Mouse (Mus musculus): ENCODE measurements at regions not wholly inside any gene's neighbourhood (a gene's known extent, or its start where the extent isn't known, plus 50 kb on each side); places are given as distances from the start of the nearest gene placed in this dataset.

DNA sequence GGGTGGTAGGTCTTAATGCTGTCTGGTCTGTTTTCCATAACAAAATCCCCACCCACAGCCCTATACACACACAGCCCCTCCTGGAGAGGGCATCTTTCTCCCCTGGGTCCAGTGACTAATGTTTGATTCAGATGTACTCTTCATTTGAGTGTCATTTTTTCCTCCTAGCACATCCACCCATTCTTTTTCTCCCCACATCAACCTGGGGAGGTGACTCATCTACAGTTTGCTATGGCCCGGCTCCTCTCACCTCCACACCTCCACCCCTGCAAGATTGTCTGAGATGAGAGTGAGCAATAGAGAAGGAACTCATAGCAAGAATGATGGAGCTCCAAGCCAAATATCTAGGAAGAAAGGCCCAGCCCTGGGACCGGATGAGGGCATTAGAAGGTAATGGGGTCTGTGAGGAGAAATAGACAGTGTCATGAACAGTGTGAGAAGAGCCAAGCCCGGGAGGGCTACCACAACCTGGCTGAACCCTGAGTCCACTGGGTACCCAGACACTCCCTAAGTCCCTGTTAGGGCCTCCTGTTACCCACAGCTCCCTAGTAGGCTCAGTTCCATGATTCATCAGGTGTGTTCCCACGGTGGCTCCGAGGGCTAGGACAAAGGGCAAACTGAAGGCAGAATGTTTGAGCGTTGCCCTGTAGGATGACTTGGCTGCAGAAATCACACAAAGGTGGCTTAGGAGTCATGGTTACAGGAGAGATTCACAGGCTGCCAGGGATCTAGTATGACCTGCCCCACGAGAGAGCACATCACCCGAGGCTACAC lies 479.6 kb upstream of the Gm10131 start:
- Histone ChIP-seq H3K27ac (ENCODE audit: low read depth, low read length) (no peak overlapping the region), H3K4me3 (ENCODE audit: low read depth, low read length) (no peak overlapping the region), H3K36me3 (ENCODE audit: control insufficient read depth, insufficient read depth, low read length) (no peaks in the 10 kb centered on the region), H3K9ac (ENCODE audit: low read depth, low read length) (no peak overlapping the region), H3K9me3 (replicated peaks; ENCODE audit: control insufficient read depth, low read length) (no peaks in the 10 kb centered on the region), H3K27me3 (ENCODE audit: control insufficient read depth, insufficient read depth, low read length) (no peaks in the 10 kb centered on the region), H3K4me1 (ENCODE audit: control insufficient read depth, insufficient read depth, low read length) (no peaks in the 10 kb centered on the region), H3K4me2 (no peak overlapping the region)
- 84% methylated on average over 8 of the region's 8 CpGs for WGBS (ENCODE audit: insufficient replicate concordance)
- ATAC-seq (replicated peaks; ENCODE audit: insufficient number of reproducible peaks, low FRiP score, low TSS enrichment), result no peak

- no peaks in the 10 kb centered on the region for H3K27me3 ChIP-seq (ENCODE audit: control insufficient read depth, insufficient read depth, low read length)
- WGBS (ENCODE audit: insufficient replicate concordance), result 29% methylated on average over 4 of the region's 4 CpGs
- H3K36me3 ChIP-seq (ENCODE audit: control insufficient read depth, insufficient read depth, low read length), result no peaks in the 10 kb centered on the region
- H3K4me2 ChIP-seq, result no peak overlapping the region
- no peak overlapping the region for H3K4me3 ChIP-seq (ENCODE audit: low read depth, low read length)
- ATAC-seq (replicated peaks; ENCODE audit: insufficient number of reproducible peaks, low FRiP score, low TSS enrichment), result no peak
- H3K9me3 ChIP-seq (replicated peaks; ENCODE audit: control insufficient read depth, low read length), result no peaks in the 10 kb centered on the region
- no peaks in the 10 kb centered on the region for H3K4me1 ChIP-seq (ENCODE audit: control insufficient read depth, insufficient read depth, low read length)
- no peak overlapping the region for H3K9ac ChIP-seq (ENCODE audit: low read depth, low read length)
- H3K27ac ChIP-seq (ENCODE audit: low read depth, low read length), result no peak overlapping the region
Observed at GRCm38 (mm10) chr8:34578043-34578442, 466.5 kb upstream of the Gm10131 start.

GRCm38 (mm10) chr8:34574009-34574408 lies 462.5 kb upstream of the Gm10131 start:
- Histone ChIP-seq H3K27me3 (ENCODE audit: control insufficient read depth, insufficient read depth, low read length) (no peaks in the 10 kb centered on the region), H3K4me3 (ENCODE audit: low read depth, low read length) (no peak overlapping the region), H3K36me3 (ENCODE audit: control insufficient read depth, insufficient read depth, low read length) (no peaks in the 10 kb centered on the region), H3K9ac (ENCODE audit: low read depth, low read length) (no peak overlapping the region), H3K27ac (ENCODE audit: low read depth, low read length) (no peak overlapping the region), H3K9me3 (replicated peaks; ENCODE audit: control insufficient read depth, low read length) (no peaks in the 10 kb centered on the region), H3K4me1 (ENCODE audit: control insufficient read depth, insufficient read depth, low read length) (no peaks in the 10 kb centered on the region), H3K4me2 (no peak overlapping the region)
- ATAC-seq (replicated peaks; ENCODE audit: insufficient number of reproducible peaks, low FRiP score, low TSS enrichment), result no peak
- 61% methylated on average over 3 of the region's 3 CpGs for WGBS (ENCODE audit: insufficient replicate concordance)

DNA sequence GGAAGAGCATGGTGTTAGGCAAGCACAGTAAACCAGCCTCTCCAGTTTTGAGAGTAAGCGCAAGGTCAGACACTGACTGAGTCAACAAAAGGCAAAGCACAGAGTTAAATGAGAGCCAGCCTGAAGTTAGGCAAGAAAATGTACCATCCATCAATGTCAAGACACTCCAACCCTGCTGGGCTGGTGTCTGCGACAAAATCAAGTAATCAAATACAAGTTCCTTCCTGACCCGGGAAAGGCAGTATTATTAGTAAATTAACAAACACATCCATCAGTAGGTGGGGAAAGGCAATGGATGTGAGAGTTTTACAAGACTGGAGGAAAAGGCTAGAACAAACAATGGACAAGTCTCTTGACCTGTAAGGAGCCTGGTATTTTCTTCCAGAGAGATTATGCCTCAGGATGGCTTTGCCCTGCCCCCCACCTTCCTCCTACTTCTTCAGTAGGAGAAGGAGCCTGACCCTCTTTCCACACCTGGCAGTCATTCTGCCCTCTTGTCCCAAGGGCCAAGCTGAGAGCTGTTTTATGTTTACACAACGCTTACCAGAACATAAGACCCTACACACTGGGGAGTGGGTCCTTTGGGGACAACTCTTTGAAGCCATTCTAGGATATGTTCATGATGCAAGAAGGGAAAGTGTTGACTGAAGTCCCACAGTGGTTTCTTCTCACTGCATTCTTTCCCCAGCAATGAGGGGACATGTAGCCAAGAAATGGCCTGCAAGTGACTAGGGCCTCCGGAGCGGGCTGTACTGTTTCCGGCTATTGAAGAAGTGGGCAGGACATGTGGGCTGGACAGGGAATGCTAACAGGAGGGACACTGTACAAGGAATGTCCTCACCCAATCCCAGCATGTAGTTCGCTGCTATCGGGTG lies 461.7 kb upstream of the Gm10131 start:
- H3K4me2 ChIP-seq, result no peak overlapping the region
- no peak overlapping the region for H3K9ac ChIP-seq (ENCODE audit: low read depth, low read length)
- no peaks in the 10 kb centered on the region for H3K27me3 ChIP-seq (ENCODE audit: control insufficient read depth, insufficient read depth, low read length)
- no peaks in the 10 kb centered on the region for H3K36me3 ChIP-seq (ENCODE audit: control insufficient read depth, insufficient read depth, low read length)
- ATAC-seq (replicated peaks; ENCODE audit: insufficient number of reproducible peaks, low FRiP score, low TSS enrichment), result no peak
- H3K27ac ChIP-seq (ENCODE audit: low read depth, low read length), result 0 out of 2 replicates have a peak overlapping the region, but pooled peaks have one; percentile 25
- WGBS (ENCODE audit: insufficient replicate concordance), result 55% methylated on average over 9 of the region's 9 CpGs
- H3K4me1 ChIP-seq (ENCODE audit: control insufficient read depth, insufficient read depth, low read length), result no peaks in the 10 kb centered on the region
- no peaks in the 10 kb centered on the region for H3K9me3 ChIP-seq (replicated peaks; ENCODE audit: control insufficient read depth, low read length)
- H3K4me3 ChIP-seq (ENCODE audit: low read depth, low read length), result no peak overlapping the region

DNA sequence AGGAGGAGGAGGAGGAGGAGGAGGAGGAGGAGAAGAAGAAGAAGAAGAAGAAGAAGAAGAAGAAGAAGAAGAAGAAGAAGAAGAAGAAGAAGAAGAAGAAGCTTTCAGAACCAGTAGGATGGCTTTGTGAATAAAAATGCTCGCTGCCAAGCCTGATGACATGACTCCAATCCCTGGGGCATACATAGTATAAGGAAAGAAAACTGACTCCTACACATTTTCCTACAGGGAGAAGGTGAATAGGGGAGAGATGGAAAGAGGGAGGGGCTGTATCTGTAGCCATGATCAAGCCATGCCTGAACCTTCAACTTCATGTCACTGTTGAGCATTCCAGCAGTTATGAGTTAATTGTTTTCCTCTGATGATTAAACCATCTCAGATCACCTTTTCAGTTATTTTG lies 460.2 kb upstream of the Gm10131 start:
- Histone ChIP-seq H3K4me3 (ENCODE audit: low read depth, low read length) (no peak overlapping the region), H3K27me3 (ENCODE audit: control insufficient read depth, insufficient read depth, low read length) (no peaks in the 10 kb centered on the region), H3K4me2 (no peak overlapping the region), H3K9ac (ENCODE audit: low read depth, low read length) (no peak overlapping the region), H3K4me1 (ENCODE audit: control insufficient read depth, insufficient read depth, low read length) (no peaks in the 10 kb centered on the region), H3K9me3 (replicated peaks; ENCODE audit: control insufficient read depth, low read length) (no peaks in the 10 kb centered on the region), H3K27ac (ENCODE audit: low read depth, low read length) (no peak overlapping the region), H3K36me3 (ENCODE audit: control insufficient read depth, insufficient read depth, low read length) (no peaks in the 10 kb centered on the region)
- ATAC-seq (replicated peaks; ENCODE audit: insufficient number of reproducible peaks, low FRiP score, low TSS enrichment), result no peak
- 86% methylated on average over 1 of the region's 1 CpGs for WGBS (ENCODE audit: insufficient replicate concordance)

- ATAC-seq (replicated peaks; ENCODE audit: insufficient number of reproducible peaks, low FRiP score, low TSS enrichment), result no peak
- no peaks in the 10 kb centered on the region for H3K36me3 ChIP-seq (ENCODE audit: control insufficient read depth, insufficient read depth, low read length)
- no peak overlapping the region for H3K4me3 ChIP-seq (ENCODE audit: low read depth, low read length)
- H3K9ac ChIP-seq (ENCODE audit: low read depth, low read length), result no peak overlapping the region
- H3K4me2 ChIP-seq, result no peak overlapping the region
- no peaks in the 10 kb centered on the region for H3K27me3 ChIP-seq (ENCODE audit: control insufficient read depth, insufficient read depth, low read length)
- H3K4me1 ChIP-seq (ENCODE audit: control insufficient read depth, insufficient read depth, low read length), result no peaks in the 10 kb centered on the region
- no peaks in the 10 kb centered on the region for H3K9me3 ChIP-seq (replicated peaks; ENCODE audit: control insufficient read depth, low read length)
- H3K27ac ChIP-seq (ENCODE audit: low read depth, low read length), result no peak overlapping the region
- WGBS (ENCODE audit: insufficient replicate concordance), result 59% methylated on average over 8 of the region's 8 CpGs
Observed at GRCm38 (mm10) chr8:34562278-34562677, 450.7 kb upstream of the Gm10131 start.

- Histone ChIP-seq H3K27ac (ENCODE audit: low read depth, low read length) (no peak overlapping the region), H3K27me3 (ENCODE audit: control insufficient read depth, insufficient read depth, low read length) (no peaks in the 10 kb centered on the region), H3K4me1 (ENCODE audit: control insufficient read depth, insufficient read depth, low read length) (no peaks in the 10 kb centered on the region), H3K36me3 (ENCODE audit: control insufficient read depth, insufficient read depth, low read length) (no peaks in the 10 kb centered on the region), H3K9ac (ENCODE audit: low read depth, low read length) (no peak overlapping the region), H3K9me3 (replicated peaks; ENCODE audit: control insufficient read depth, low read length) (no peaks in the 10 kb centered on the region), H3K4me3 (ENCODE audit: low read depth, low read length) (no peak overlapping the region), H3K4me2 (no peak overlapping the region)
- WGBS (ENCODE audit: insufficient replicate concordance), result 77% methylated on average over 5 of the region's 5 CpGs
- ATAC-seq (replicated peaks; ENCODE audit: insufficient number of reproducible peaks, low FRiP score, low TSS enrichment), result no peak
Observed at GRCm38 (mm10) chr8:34549786-34550185, 438.2 kb upstream of the Gm10131 start.

- 18% methylated on average over 11 of the region's 11 CpGs for WGBS (ENCODE audit: insufficient replicate concordance)
- Histone ChIP-seq H3K27me3 (ENCODE audit: control insufficient read depth, insufficient read depth, low read length) (no peaks in the 10 kb centered on the region), H3K27ac (ENCODE audit: low read depth, low read length) (no peak overlapping the region), H3K9me3 (replicated peaks; ENCODE audit: control insufficient read depth, low read length) (no peaks in the 10 kb centered on the region), H3K36me3 (ENCODE audit: control insufficient read depth, insufficient read depth, low read length) (no peaks in the 10 kb centered on the region), H3K4me3 (ENCODE audit: low read depth, low read length) (peak overlapping the region; percentile 22), H3K9ac (ENCODE audit: low read depth, low read length) (peak overlapping the region; percentile 28; the same call in 1 of the 2 replicates), H3K4me2 (peak overlapping the region; percentile 57), H3K4me1 (ENCODE audit: control insufficient read depth, insufficient read depth, low read length) (no peaks in the 10 kb centered on the region)
- ATAC-seq (replicated peaks; ENCODE audit: insufficient number of reproducible peaks, low FRiP score, low TSS enrichment), result no peak
Observed at GRCm38 (mm10) chr8:34546815-34547214, 435.3 kb upstream of the Gm10131 start.

Data from heart, embryonic 11.5 days (tissue).